Mouse (Mus musculus) neural tube, embryonic 14.5 days (tissue): ENCODE data around the gene Ano5. TPM values are rescaled to one million over a fixed set of nuclear protein-coding genes. Genes with fewer than 3 reads are reported as not detected.

Experiments used
- ATAC-seq: fragments of 200-750 bp; cut with Nextera tagmentation; 2 replicates; pipeline ENCODE4 v1.8.0; 2017; ENCODE audit warnings: low read depth, mild to moderate bottlenecking, moderate TSS enrichment, moderate library complexity
- H3K27ac ChIP-seq: fragments of 300-500 bp; sonication (generic); 2 replicates; pipeline ENCODE4 v1.5.1; 2014; ENCODE audit warnings: low read depth, mild to moderate bottlenecking, control low read depth, low read length, moderate library complexity, mixed read lengths
- H3K27me3 ChIP-seq: fragments of 300-500 bp; sonication (generic); 2 replicates; pipeline ENCODE4 v1.6.1; 2014; ENCODE audit warnings: low read length; ENCODE audit not compliant: control insufficient read depth, insufficient read depth
- H3K36me3 ChIP-seq: fragments of 300-500 bp; sonication (generic); 2 replicates; pipeline ENCODE4 v1.6.1; 2014; ENCODE audit warnings: low read length, mixed read lengths; ENCODE audit not compliant: control insufficient read depth, insufficient read depth
- H3K4me1 ChIP-seq: fragments of 300-500 bp; sonication (generic); 2 replicates; pipeline ENCODE4 v1.6.1; 2014; ENCODE audit warnings: low read length; ENCODE audit not compliant: control insufficient read depth, insufficient read depth
- H3K4me2 ChIP-seq: fragments of 300-500 bp; sonication (generic); 2 replicates; pipeline ENCODE4 v1.6.1; 2014; ENCODE audit warnings: mild to moderate bottlenecking, low read depth, low read length, control low read depth
- H3K4me3 ChIP-seq: fragments of 300-500 bp; sonication (generic); 2 replicates; pipeline ENCODE4 v1.5.1; 2014; ENCODE audit warnings: low read depth, low read length, control low read depth, mixed read lengths
- H3K9ac ChIP-seq: fragments of 300-500 bp; sonication (generic); replicated peaks from 2 replicates; pipeline ENCODE4 v1.6.1; 2014; ENCODE audit warnings: low read depth, mild to moderate bottlenecking, control low read depth, low read length, mixed read lengths
- H3K9me3 ChIP-seq: fragments of 300-500 bp; sonication (generic); 2 replicates; pipeline ENCODE4 v1.6.1; 2016; ENCODE audit warnings: low read length; ENCODE audit not compliant: control insufficient read depth
- WGBS: fragments of 180-500 bp; shearing (Covaris S2); extraction: QIAGEN DNeasy Blood & Tissue Kit; methylation state at CpG from one replicate; pipeline ENCODE4 v1.1.7; 2014; 5-methylcytosine and 5-hydroxymethylcytosine counted together
- polyA plus RNA-seq: library from polyadenylated mRNA; unstranded; fragments of >200 nt; fragmentation: Nextera tagmentation; extraction: Ambion mirVana; gene quantifications from 2 replicates; pipeline ENCODE4 v1.2.1, GENCODE M21; 2014

Ano5 gene
- polyA plus RNA-seq = 1.1 and 1.7 TPM in 2 replicates

GRCm38 (mm10) chr7:51510671-51511651, at the start of gene Ano5:
Ano5 (plus strand) TSS chr7:51511029.
- Histone ChIP-seq H3K27ac (no peak within 1 kb of the TSS), H3K4me1 (no peaks in the 10 kb centered on the region), H3K9ac (peak within 1 kb of the TSS; percentile 64), H3K4me2 (peak within 1 kb of the TSS; percentile 80), H3K4me3 (peak within 1 kb of the TSS; percentile 49), H3K9me3 (no peaks in the 10 kb centered on the region), H3K27me3 (0 out of 2 replicates have a peak, but pooled peaks cover 2% of the 10 kb centered on the region), H3K36me3 (no peaks in the 10 kb centered on the region)
- WGBS = 3% methylated on average over 45 of the region's 45 CpGs
- ATAC-seq = peak; percentile 82

- Histone ChIP-seq H3K27me3 (no peaks in the 10 kb centered on the region), H3K36me3 (no peaks in the 10 kb centered on the region), H3K4me1 (no peaks in the 10 kb centered on the region), H3K9me3 (no peaks in the 10 kb centered on the region), H3K4me3 (no peak overlapping the region), H3K27ac (no peak overlapping the region), H3K4me2 (no peak overlapping the region), H3K9ac (no peak overlapping the region)
- ATAC-seq = 0 out of 2 replicates have a peak, but pooled peaks have one; percentile 28
- 38% methylated on average over 2 of the region's 2 CpGs for WGBS
Measured at GRCm38 (mm10) chr7:51499396-51499795, 11.4 kb upstream of the Ano5 start.

GRCm38 (mm10) chr7:51503940-51504339, 6.9 kb upstream of the Ano5 start:
- Histone ChIP-seq H3K27me3 (no peaks in the 10 kb centered on the region), H3K27ac (no peak overlapping the region), H3K9me3 (no peaks in the 10 kb centered on the region), H3K36me3 (no peaks in the 10 kb centered on the region), H3K9ac (no peak overlapping the region), H3K4me2 (no peak overlapping the region), H3K4me1 (no peaks in the 10 kb centered on the region), H3K4me3 (no peak overlapping the region)
- ATAC-seq = no peak
- 54% methylated on average over 2 of the region's 2 CpGs for WGBS

- Histone ChIP-seq H3K9ac (no peak overlapping the region), H3K4me3 (peak overlapping the region; percentile 49; the same call in 1 of the 2 replicates), H3K4me1 (no peaks in the 10 kb centered on the region), H3K4me2 (no peak overlapping the region), H3K27ac (no peak overlapping the region), H3K36me3 (no peaks in the 10 kb centered on the region), H3K9me3 (no peaks in the 10 kb centered on the region), H3K27me3 (0 out of 2 replicates have a peak, but pooled peaks cover 2% of the 10 kb centered on the region)
- peak; percentile 6; the same call in 1 of the 2 replicates for ATAC-seq
- 80% methylated on average over 7 of the region's 7 CpGs for WGBS
Measured at GRCm38 (mm10) chr7:51510147-51510546, 682 bp upstream of the Ano5 start.

- ATAC-seq = no peak
Measured at GRCm38 (mm10) chr7:51539344-51539743, 28.5 kb downstream of the Ano5 start.

GRCm38 (mm10) chr7:51540736-51541135, 29.9 kb downstream of the Ano5 start:
- Histone ChIP-seq H3K4me3 (no peak overlapping the region), H3K4me1 (no peaks in the 10 kb centered on the region), H3K9ac (no peak overlapping the region), H3K4me2 (no peak overlapping the region), H3K9me3 (no peaks in the 10 kb centered on the region), H3K27ac (no peak overlapping the region), H3K27me3 (no peaks in the 10 kb centered on the region), H3K36me3 (no peaks in the 10 kb centered on the region)
- 64% methylated on average over 6 of the region's 6 CpGs for WGBS
- no peak for ATAC-seq

More at GRCm38 (mm10) chr7:51539344-51539743, 28.5 kb downstream of the Ano5 start:
- Histone ChIP-seq H3K36me3 (no peaks in the 10 kb centered on the region), H3K27me3 (no peaks in the 10 kb centered on the region), H3K9me3 (no peaks in the 10 kb centered on the region), H3K27ac (no peak overlapping the region), H3K4me1 (no peaks in the 10 kb centered on the region), H3K4me3 (no peak overlapping the region), H3K4me2 (no peak overlapping the region), H3K9ac (no peak overlapping the region)

GRCm38 (mm10) chr7:51600021-51600420, 89.2 kb downstream of the Ano5 start:
- Histone ChIP-seq H3K9ac (no peak overlapping the region), H3K4me2 (no peak overlapping the region), H3K4me1 (no peaks in the 10 kb centered on the region), H3K27me3 (no peaks in the 10 kb centered on the region), H3K36me3 (no peaks in the 10 kb centered on the region), H3K4me3 (no peak overlapping the region), H3K27ac (no peak overlapping the region), H3K9me3 (no peaks in the 10 kb centered on the region)
- no peak for ATAC-seq
- 86% methylated on average over 4 of the region's 4 CpGs for WGBS

GRCm38 (mm10) chr7:51603741-51604140, 92.9 kb downstream of the Ano5 start:
- Histone ChIP-seq H3K9ac (no peak overlapping the region), H3K4me3 (no peak overlapping the region), H3K27ac (no peak overlapping the region), H3K4me1 (no peaks in the 10 kb centered on the region), H3K27me3 (no peaks in the 10 kb centered on the region), H3K36me3 (no peaks in the 10 kb centered on the region), H3K9me3 (no peaks in the 10 kb centered on the region), H3K4me2 (no peak overlapping the region)
- no peak for ATAC-seq
- 89% methylated on average over 12 of the region's 12 CpGs for WGBS

- Histone ChIP-seq H3K36me3 (no peaks in the 10 kb centered on the region), H3K4me1 (no peaks in the 10 kb centered on the region), H3K4me2 (no peak overlapping the region), H3K4me3 (no peak overlapping the region), H3K27ac (no peak overlapping the region), H3K9me3 (no peaks in the 10 kb centered on the region), H3K9ac (no peak overlapping the region), H3K27me3 (no peaks in the 10 kb centered on the region)
- ATAC-seq = no peak
- 43% methylated on average over 5 of the region's 5 CpGs for WGBS
Measured at GRCm38 (mm10) chr7:51614404-51614803, 103.6 kb downstream of the Ano5 start.
